Mouse (Mus musculus) retina, embryonic 14.5 days (tissue): ENCODE results near the gene Elmo1.
A peak's percentile ranks its signal among the peaks of the same experiment; 100 is the strongest.

Experiments
- DNase-seq: peaks from one replicate; pipeline ENCODE4 v3.0.0-alpha.2; 2015; ENCODE audit warnings: low spot score

Gene Elmo1

DNA sequence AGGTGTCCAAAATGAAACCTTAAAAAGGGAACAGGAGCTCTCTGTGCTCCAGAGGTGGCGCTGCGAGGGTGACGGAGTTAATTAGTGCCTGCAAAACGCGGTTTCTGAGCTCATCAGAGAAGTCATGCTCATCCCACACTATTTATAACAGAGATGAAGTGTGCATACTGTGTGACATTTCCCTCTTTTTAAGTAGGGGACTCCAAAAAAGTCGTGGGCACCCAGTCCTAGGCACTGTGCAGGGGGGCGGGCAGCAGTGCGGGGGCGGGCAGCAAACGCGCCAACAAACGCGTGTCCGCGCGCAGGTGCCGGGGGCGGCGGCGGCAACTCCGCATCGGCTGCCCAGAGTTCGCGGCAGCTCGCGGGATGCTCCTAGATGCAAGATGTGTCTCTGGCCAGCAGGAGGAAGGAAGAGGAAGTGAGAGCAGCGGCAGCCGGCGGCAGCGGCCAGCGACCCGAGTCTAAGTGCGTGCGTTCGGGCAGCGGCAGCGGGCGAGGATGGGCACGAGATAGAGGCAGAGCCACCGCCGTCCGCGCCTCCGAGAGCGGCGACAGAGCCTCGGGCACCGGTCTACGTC is at the start of gene Elmo1:
Gene Elmo1, plus strand, starts transcription at position 464 of the 578 bp plus-strand sequence.
- peak; percentile 85 for DNase-seq

DNA sequence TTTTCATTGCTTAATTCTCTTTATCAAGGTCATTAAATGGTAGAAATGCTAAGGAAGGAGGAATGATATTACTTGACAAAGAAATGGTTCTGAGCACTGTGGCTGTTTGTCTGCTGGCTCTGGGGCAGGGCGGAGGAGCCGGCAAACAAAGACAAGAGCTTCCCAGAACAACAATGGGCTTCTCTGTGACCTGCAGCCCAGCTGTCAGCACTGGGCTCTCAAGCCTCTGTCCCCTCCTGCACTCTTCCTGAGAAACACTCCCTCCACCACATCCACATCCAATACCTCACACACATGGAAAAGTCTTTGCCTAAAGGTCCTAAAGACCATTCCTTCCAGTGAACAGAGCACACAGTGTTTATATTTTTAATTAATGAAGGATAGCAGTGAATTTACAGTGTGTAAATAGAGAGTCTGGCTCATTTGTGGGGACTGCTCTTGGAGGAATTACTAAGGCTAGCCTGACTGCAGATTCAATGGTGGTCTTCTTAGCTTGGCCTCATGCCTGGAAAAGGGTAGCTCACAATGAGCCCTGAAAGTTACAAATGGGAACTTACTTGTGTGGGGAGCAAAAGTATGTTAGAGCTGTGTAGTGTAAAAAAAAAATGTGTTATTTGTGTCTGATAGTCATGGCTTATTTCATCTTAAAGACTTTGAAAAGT is 49.1 kb upstream of the Elmo1 start:
- peak; percentile 68 for DNase-seq

DNA sequence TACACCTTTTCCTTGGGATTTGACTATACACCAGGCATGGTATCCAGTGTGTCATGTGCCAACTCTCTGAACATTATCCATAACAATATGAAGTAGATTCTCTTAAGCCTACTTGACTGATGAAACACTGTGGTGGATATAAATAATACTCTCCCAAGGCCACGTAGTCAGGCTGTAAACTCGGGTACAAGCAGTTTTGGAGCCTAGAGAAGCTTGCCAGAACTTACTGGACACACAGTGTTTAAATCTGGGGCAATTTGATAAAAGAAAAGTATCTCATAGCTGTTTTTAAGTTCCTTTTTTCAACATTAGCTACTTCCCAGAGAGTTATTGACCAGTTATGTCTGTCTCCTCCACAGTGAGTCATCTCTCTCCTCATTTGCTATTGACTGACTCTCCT is 47.5 kb upstream of the Elmo1 start:
- DNase-seq, result no peak

DNA sequence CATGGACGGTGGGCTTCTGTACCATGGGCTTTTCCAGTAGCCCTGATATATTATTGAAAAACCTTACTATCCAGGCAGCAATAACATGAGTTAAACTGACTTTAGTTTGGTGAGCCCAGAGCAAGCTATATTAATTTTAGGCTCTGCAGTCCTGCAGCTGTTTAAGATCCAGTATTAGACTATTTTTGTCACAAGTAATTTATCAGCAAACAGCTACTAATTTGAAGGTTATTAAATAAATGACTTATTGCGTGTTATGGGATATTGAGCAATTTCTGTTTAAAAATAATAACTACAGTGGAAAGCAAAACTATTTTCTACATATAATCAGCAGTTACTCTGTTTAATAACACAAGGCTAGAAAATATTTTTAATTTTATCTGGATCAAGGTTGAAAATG is 45.0 kb upstream of the Elmo1 start:
- DNase-seq, result no peak

DNA sequence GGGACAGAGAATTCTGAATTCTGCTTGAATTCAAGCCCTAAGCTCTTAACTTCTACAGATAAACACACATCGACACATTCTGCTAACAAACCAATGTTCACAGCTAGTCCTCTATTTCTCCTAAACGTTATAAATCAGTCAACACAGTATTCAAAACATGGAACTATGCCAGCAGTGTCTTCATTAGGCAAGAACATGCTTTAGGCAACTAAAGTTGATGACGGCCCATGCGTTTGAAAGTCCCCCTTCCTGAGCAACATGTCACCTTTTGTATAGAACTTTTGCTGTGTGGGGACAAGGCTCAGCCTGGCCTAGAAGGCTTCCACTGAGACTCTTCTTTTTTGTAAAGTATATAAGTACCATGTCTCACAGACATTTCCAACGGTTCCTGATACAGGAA is 44.6 kb upstream of the Elmo1 start:
- no peak for DNase-seq

DNA sequence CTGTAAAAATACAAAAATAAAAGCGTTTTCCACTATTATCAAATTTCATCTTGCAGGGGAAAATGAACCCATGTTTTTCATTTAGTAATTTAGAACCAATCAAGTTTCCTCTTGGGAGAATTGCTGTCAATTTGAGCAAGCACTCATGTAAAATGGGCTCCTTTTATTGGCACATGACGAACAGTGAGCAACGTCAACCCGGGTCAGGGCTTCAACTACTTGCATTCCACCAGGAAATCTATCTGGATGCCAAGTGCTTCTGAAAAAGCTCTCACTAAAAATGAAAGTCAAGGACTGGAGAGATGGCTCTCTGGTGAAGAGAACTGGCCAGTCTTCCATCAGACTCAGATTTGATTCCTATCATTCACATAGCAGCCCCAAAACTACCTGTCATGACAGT is 44.0 kb upstream of the Elmo1 start:
- no peak for DNase-seq

DNA sequence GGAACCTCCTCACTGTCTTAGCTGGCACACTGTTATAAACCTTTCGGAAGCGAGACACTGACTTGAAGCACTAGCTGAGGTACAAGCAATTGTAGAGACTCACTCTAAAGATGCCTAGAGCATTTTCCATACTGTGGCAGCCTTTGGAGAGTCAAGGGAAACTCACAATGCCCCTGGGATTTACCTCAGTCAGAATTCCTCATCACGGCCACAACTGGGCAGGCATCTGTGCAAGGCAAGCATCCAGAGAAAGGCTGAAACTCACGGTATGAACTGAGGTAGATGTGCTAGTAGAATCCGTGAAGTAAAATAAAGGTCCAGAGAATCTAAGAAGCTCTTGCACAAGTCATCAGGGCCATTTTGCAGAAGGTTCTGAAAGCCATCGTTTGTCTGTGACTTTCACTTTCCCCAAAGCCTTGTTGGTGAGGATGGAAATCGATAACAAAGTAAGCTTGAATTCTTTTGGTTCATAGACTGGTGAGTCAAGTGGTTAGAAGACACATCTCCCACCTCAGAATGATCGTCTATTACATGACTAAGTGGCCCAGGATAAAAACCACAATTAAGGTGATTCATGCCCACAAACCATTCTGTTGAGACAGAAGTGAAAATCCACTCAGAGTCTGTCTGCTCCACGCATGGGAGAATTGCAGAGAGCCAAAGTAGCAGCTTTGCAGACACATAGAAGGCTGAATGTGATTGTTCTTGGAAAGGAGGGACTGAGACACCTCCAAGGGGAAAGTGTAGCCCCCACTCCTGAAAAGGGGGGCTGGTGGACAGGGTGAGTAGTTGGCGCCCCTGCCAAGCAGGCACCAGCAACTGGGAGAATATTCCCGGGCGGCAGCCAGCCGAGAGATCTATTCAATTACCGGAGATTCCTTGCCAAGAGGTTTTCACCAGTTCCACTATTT is 42.2 kb upstream of the Elmo1 start:
- DNase-seq, result no peak

DNA sequence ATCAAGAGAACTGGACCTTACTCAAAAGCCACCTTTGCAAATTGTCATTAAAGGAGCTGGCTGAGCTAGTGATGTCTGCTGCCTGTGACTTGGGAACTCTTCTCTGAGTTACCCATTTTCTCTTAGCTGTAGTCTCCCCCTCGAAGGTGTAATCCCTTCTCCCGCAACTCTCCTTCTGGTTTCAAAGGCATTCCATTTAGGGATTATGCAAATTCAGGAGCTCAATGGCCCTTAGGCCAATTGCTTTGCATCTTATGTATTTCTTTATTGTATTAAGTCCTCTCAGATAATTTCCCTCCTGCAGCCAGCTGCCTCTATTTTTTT is 41.6 kb upstream of the Elmo1 start:
- no peak for DNase-seq

DNA sequence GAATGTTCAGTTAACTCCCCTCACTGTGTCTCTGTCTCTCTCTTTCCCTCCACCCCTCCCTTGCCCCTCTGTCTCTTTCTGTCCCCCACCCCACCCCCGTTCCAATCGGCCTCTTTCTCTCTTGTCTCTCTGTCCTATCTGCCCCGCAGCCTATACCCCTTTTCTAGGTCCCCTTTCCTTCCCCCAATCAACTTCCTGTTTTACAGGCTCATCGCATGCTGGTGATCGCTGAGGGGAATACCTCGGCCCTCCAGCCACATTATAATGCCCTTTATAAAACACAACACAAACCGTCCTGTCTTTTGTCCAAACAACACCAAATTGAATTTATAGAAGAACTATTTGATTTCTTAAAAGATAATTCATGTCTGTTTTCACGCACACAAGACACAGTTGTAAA is 40.7 kb upstream of the Elmo1 start:
- DNase-seq, result no peak

DNA sequence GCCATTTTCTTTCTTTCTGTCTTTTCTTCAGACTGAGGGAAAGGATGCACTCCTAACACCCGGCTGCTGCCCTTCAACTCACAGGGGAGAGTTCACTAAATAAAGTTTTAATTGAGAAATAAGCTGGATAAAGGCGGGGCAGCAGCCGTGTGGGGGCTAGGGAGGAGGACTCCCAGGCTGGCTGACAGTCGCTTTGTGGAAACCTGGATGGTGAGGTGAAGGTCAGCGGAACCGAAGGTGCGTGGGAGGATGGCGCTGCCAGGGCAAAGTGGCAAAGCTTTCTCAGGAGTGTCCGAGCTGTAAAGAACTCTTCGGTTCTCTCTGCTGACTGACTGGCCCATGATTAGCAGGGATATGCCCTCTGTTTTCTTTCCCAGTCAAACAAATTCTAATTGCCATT is 40.2 kb upstream of the Elmo1 start:
- no peak for DNase-seq

DNA sequence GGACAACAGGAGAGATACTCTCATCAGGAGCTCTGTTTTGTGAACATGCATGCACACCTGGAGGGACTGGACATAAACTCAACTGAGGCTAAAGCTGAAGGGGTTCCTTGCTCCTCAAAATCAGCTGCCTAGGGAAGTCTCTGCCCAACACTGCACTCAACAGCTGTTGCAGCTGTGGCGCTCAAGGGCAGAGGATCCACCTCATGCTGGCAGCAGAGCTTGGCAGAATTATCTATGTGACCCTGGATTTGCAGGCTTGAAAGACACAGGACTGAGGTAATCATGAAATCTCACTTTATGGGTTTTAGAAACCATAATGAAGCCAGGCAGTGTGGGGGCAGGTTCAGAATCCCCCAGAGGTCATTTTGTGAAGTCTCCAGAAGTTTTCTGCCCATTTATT is 32.5 kb upstream of the Elmo1 start:
- no peak for DNase-seq

DNA sequence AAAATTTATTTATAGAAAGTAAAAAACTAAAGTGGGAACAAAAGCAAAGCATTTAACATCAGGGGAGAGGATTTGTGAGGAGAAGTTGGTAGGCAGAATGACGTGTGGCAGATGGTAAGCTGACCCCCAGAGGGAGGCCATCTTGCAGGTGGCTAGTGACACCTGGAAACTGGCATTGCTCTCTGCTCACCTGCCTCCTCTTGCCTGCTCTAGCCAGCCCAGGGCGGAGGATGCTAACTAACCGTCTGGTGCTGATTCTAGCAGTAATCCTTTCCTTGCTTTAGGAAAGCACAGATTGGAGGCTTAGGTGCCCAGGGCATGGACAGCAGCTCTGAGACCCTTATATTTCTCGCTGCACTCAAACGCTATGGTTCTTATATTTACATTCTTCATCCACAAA is 29.4 kb upstream of the Elmo1 start:
- DNase-seq, result no peak

DNA sequence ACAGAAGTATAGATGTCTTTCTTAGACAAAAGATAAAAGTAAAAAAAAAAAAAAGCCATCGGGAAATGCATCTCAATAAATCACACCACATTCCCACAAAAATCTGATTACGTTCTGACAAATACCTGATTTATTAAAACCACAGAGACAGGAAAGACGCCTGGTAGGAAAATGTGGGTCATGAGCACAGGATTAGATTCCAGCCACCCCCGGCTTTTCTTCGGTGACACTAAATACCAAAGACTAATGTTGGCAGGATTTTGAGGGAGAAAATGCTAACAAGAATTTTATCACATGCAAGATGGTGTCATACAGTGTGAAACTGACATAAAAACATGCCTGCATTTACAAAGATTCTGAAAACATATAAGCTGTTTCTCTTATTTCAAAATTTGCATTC is 27.1 kb upstream of the Elmo1 start:
- no peak for DNase-seq

DNA sequence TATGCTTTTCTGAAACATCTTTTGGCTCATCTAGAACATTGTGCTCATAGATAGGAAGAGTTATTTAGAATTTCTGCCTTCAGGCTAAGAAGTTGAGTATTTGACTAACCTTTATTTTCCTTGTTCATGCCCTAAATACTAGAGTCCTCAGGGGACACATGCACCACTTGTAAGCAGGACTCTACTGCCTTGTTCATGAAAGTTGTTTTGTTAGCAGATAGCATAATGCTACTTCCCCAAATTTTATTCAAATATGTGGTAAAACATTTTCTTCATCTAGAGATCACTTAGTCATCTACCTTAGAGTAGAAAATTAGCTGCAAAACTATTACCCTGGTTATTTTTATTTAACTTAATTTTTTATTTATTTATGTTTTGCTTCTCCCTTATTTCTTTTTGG is 18.4 kb upstream of the Elmo1 start:
- no peak for DNase-seq

DNA sequence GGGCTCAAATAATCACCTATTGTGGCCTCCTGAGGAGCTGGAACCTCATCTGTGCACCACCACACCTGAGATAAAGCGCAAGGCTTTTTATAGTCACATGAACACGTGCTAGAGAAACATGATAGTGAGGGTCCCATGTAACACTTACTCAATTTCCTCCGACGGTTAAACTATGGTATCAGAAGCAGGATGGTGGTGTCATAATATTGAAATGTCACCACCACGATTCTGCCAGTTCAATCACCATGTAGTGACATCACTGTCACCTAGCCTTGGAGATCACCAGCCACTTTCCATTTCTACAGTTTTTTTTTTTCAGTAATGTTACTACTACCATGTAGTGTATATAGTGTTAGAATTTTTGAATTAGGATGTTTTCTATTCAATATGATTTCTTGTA is 17.4 kb upstream of the Elmo1 start:
- DNase-seq, result no peak

DNA sequence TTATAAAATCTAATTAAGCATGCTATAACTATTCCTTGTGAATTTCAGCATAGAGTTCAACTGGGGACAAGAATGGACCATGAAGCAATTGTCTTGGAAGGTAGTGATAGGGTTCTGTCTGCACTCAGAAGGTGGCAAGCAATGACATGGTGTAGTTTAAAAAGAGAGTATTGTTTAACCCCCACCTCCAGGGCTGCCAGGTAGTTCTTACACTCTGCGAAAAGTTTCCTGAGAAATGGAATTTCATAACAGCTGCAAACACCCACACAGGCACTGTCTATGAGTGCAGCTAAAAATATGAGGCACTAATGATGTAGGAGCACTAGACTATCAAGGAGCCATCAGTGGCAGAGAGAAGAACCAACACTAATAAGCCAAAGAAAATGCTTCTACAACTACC is 13.9 kb upstream of the Elmo1 start:
- no peak for DNase-seq

DNA sequence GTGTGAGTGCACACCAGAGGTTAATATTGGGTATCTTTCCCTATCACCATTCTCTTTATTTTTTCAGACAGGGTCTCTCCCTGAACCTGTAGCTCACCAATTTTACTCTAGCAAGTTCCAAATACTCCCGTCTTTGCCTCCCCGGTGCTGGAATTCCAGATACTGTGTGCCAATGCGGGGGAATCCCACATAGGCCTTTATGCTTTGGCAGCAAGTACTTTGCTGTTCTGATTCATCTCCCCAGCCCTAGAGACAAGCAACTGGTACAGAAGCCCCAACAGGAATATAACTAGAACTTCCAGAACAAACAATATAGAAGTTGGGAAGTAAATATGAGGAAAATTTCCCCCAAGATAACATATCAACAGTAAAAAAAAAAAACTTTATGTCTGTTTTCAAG is 13.2 kb upstream of the Elmo1 start:
- DNase-seq, result no peak

DNA sequence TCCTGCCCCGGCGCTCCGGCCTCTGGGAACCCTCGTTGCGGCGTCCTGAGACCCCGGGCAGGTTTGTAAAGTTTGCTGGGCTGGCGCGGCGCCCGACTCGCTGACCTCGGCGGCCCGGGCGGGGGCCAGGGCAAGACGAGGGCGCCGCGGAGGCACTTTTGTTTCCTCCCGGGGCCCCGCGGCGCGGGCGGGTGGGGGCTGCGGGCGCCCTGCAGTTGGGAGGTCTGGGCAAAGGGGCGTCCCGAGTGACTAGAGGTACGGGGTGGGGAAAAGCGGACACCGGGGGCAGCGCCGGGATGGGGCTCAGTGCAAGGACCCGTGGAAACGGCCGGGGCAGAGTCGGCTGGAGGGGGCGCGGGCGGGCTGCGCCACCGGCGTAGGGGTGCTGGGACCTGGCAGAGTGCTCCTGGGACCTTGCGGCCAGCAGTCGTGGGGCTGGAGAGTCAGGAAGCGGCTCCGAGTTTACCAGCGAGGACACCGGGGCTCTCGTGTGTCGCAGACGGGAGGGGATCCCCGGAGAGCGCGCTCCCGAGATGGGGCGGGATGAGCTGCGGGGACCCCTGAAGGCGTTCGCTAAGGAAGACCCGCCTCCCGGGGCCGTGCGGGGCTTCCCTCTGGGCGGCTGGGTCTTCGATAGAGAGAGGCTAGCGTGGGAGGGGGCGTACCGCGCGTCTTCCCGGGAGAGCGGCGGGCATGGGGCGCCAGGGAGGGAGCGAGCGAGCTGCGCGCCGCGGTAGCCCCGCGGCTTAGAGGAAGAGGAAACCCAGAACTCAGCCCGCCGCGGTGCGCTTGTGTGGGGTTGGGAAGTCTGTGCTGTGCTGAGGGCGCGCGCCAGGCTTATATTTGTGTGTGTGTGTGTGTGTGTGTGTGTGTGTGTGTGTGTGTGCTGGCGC is 561 bp downstream of the Elmo1 start:
- peak; percentile 71 for DNase-seq

DNA sequence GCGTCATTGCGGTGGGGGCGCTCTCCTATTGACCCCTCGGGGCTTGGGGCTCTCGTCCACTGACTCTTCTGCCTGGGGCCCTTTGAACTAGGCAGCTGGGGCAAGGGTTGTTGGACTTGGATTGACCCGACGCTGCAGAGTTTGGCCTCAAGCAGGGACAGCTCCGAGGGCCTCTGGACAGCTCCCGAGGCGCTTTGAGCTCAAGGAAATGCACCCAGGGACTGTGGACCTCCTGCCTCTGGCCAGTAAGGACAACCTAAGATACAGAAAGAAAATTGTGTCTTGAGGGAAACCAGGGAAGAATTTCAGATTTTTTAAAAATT is 1.2 kb downstream of the Elmo1 start:
- no peak for DNase-seq

DNA sequence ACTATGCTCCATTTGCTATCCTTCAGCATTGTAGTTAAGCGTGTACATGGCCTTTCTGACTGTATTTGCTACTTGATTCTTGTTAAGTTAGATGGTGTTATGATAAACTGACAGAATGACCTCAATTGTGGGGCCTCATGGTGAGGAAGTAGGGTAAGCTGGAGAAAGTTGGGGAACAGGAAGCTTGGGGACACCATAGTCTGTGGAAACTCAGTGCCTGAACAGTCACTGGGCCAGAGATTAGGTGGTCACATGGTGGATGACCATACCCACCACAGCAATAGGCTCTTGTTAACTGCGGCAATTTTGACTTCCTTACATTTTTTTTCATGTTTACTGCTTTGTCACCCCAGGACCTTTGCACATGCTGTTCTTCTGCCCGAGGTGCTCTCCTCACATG is 1.9 kb downstream of the Elmo1 start:
- DNase-seq, result no peak

DNA sequence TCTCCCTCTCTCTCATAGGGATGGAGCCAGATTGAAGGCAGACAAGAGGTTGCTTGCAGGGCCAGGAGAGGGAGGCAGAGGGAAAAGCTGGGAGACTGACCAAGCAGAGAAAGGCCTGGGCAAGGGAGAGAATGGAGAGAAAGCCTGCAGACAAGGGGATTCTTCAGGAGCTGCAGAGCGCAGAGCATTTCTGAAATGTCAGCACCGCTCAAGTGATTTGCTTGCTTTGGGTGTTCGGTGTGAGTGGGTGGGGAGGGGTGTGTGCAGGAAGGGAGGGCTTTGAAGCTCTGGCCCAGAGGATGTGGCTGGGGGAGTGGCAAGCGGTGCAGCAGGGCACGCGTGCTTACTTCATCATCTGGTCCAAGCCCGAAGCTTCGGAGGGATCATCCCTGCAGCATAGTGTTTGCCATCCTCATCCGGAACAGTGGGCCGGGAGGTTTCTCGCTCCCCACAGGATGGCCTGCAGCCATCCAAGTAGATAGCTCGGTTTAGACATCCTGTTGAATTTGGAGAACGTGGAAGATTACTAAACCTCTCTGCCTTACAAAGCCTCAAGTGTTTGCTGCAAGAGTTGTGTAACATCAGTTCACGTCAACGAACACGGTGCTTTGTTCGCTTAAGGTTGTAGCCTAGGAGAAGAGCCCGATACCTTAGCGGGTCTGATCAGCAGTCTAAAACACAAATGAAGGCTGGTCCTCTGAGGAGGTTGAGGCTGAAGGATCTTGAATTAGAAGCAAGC is 3.1 kb downstream of the Elmo1 start:
- no peak for DNase-seq
